Mouse (Mus musculus) brain, adult 2 months (tissue): ENCODE measurements around the gene Fam243.

Experiments
- DNase-seq: peaks from one replicate; pipeline ENCODE4 v3.0.0; 2011; ENCODE audit warnings: low read depth, low spot score

Gene Fam243

DNA sequence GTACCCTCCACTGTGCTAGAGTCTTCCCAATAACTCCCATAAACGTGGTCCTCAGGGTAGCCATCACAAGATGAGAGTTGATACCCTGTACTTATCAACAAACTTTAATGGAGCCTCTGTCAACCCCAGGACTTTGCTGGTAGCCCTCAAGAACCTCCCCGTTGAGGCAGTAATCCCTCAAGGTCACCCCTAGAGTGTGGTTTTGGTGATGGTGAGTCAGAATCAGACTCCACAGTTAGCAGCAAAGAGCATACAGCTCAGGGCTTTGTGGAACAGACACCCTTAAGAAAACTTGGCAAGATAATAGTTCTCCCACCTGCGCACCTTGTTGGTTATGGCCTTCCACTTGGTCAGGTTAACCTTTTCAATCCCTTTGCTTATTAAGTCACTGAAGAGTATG lies 880 bp downstream of the Fam243 start:
- no peak for DNase-seq

DNA sequence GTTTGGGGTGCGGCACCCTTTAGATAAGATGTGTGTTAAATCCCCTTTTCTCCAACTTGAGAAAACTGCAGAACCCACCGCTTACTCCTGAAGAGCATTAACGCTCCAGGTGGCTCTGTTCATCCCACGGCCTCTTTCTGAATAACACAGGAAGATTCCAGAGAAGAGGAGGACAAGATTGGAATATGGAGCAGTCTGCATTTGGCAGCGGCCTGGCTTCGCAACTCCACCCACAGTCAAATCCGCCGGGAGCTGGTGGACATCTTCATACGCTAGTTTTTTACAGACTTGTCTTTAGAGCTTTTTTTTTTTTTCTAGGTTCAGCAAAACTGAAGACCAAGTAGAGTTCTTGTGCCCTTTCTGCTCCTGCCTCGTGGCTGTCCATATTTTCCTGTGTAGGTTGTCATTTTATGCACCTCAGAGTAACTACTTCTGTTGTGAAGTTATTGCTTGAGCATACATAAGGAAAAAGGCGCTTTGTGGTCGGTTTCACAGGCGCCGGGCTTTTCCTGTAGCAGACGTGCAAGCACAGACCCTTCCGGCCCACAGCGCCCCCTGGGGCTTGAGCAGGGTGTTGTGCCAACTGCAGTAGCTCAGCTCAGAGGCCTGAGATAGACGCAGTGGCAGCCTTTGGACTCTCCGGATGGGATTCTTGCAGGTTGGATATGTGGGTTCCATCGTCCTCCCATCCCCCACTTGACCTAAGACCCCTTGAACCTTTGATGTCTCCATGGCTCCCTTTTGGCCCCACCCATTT lies 1.7 kb downstream of the Fam243 start:
- peak; percentile 79 for DNase-seq

DNA sequence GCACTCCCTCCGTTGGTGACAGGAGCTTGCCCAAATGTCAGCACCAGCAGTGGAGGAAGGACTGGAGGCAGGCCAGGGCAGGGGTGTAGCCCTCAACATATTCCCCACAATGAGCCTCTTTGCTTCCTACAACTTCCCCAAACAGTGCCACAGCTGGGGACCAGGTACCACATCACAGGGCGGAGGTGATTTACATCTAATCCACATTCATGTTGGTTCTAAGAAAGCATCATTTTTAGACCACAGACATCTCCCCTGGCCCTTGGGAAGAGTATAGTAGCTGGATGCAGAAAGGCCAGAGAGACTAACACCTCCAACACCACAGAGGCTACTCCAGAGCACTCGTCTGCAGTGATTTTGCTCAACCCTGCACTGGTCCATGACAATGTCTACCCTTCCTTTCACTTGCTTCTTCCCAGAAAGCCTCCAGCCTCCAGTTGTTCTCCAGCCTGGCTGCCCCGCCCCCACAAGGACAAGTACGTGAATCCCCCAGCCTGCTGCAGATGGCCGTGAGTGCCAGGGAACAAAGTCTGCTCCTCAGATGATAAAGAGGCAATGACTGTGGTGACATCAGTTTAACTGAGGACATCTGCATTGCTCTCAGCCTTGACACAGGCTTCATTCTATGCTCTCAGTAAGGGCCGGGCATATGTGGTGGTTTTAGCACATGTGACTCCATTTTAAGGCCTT lies 5.0 kb downstream of the Fam243 start:
- DNase-seq = no peak

DNA sequence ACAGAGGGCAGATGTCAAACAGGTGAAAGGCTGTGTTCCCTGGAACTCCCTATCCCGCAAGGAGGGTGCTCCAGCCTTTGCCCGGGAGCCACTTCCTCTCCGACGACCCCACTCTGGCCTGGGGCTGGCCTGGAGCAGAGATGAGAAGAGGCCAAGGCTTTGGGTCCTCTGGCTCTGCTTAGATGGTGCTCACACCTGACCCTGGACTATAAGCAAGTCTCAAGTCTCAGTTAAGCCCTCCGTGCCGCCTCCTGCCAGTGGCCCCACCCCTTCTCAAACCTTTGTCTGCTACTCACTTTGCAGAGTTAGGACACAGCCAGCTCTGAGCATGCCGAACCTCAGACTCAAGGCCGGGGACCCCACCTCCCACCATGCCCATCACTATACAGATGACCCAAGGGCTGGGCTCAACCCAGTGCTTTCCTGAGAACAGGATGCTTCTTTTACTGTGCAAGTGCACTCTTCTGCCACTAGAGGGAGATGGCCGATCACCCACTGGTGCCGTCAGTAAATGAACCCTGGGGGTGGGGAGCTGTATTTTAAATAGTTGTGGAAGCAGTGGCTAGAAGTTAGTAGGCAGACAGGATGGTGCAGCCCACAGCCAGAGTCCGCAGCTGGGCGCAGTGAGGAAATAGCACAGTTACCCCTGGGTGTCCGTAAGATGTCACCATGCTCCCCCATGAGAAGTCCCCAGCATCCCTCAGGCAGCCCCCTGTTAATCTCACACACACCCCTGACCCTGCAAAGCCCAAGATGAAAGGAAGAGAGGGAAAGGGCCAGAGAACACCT lies 7.1 kb downstream of the Fam243 start:
- peak; percentile 77 for DNase-seq

DNA sequence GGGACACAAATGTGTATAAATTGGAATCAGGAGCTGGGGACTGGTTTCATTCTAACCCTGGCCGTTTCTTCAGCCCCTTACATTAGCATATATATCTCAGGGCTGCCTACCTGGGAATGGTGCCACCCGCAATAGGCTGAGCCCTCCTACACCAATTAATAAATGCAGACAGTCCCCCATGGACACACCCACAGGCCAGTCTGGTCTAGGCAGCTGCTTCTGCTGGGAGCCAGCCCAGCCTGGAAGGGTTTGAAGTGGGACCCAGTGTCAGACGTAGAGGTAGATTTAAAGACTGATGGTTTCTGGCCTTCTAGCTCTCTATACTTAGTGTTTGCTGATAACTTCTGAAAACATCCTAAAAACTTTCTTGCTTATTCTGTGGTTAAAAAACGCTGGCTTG lies 12.1 kb downstream of the Fam243 start:
- DNase-seq = no peak

DNA sequence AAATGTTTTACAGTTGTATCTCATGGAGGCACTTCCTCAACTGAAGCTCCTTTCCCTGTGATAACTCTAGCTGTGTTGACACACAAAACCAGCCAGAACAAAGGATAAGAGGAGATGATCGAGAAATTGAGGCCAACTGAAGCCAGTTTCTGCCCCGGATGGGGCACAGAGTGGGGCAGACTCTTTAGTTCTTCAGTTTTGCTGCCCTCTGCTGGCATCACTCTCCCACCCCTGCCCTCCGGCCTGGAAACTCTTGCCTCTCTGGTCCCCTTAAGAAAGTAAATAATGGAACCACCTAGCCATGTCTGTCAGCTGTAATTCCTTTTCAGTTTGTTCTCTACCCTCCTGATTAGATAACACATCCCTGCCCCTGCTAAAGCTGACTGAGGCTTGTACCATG lies 13.3 kb downstream of the Fam243 start:
- no peak for DNase-seq

DNA sequence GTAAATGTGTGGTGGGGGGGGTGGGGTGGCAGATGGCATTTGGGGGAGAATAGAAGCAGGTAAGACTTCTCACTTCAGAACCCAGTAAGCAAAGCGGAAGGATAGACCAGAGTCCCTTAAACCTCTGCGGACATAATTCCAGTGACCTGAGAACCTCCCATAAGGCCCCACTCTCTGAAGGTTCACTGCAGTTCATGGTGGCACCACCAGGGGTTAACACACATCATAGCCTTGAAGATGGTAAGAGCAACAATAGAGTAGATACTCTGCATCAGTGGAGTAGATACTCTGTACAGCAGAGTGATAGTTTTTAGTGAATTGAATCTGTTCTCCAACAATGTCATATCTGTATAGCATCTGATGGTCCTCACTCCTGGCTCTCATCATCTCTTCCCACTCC lies 15.7 kb downstream of the Fam243 start:
- no peak for DNase-seq

DNA sequence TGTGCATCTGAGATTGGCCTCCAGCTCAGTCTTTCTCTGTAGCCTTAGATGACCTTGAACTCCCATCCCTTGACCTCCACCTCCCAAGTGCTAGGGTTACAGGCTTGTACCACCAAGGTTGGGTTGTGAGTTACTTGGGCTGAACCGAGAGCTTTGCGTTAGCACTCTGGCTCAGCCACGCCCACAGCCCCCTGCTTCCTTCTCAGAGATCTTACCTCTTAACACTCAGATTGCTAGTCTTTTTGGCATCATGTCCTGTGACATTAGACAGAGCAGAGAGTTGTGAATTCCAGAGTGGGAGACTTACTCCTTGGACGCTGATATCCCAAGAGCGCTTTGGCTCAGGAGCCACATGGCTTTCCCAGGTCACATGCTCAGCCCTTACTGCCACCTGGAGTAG lies 18.7 kb downstream of the Fam243 start:
- DNase-seq = no peak

DNA sequence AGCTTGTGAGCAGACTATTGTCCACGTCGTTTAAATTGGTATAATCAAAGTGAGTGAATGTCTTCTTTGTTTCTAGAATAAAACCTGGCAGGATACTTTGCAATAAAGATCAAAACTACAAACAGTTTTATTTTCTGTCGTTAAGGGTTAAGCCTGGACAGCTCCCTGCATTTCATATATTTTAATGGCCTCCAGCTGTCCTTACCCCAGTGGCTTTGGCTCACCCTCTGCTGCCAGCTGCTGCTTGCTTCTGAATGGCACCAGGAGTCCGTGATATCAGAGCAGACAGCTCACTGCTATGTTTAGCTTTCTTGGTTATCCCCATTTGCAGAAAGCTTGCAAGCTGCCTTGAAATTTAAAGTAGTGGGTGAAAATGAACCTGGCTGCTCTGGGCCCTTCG lies 19.3 kb downstream of the Fam243 start:
- peak; percentile 66 for DNase-seq

DNA sequence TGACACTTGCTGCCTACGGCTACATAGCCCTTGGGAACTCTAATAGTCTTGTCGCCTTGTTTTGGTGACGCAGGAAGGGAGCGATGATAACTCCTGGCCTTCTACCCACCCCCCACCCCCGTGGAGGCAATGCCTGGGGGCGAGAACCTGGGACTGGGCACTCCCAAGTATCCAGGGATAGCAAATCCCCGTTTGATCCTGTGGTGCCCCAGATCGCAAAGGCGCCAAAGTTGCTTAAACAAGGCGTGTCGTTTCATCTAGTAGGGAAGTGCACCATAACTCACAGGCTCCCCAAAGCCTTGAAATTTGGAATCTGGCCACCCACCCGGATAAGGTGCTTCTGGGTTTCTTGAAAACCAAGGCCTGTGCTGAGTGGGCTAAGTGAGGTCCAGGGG lies 19.8 kb downstream of the Fam243 start:
- no peak for DNase-seq

DNA sequence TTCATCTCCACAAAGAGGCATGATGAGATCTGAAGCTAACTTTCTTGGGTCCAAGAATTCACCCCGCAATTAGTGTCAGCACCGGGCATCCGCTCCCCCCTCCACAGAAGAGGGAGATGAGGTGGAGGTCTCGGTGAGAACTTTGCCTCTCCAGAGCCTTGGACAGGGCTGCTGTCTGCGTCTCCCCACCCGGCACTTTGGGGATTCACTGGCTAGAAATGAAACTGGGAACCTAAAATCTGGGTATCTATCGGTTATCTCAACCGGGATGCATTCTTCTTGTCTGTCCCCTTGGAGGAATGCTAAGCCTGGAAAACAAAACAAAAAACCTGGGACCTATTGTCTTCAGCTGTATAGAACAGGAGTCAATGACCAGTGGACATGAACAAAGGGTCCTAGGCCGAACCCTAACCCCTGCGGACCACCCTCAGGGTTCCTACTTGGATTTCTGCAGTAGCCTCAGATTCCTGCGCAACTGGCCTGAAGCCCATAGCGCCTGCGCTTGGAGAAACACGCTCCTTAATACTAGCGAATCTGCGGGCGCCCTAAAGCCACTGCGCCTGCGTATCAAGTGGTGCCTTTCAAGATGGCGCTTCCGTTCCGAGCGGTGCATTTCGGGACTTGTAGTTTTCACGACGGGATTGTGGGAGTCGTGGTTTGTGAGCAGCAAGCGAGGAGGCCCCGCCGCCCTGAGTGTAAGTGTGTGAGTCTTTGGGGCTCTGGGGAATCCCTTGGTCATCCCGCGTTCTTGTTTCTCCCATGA lies 20.4 kb downstream of the Fam243 start, which contains the start of gene Smim11:
TSS of gene Smim11 (plus strand) at position 638 of the 763 bp plus-strand sequence.
- peak; percentile 99 for DNase-seq

DNA sequence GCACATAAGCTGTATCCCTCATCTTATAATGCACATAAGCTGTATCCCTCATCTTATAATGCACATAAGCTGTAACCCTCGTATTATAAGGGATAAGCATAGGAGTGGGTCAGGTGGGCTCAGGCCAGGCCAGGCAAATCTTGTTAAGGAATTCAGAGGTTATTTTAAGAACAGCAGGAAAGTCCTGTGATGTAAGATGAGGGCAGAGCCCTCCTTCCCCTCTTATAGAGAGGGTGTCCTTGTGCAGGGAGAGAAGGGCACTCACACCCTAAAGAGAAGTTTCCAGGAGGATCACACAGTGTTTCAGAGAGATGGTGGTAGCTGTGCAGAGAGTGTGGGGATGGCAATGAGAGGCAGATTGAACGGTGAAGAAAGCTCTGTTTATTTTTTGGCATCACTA lies 25.9 kb downstream of the Fam243 start:
- no peak for DNase-seq

DNA sequence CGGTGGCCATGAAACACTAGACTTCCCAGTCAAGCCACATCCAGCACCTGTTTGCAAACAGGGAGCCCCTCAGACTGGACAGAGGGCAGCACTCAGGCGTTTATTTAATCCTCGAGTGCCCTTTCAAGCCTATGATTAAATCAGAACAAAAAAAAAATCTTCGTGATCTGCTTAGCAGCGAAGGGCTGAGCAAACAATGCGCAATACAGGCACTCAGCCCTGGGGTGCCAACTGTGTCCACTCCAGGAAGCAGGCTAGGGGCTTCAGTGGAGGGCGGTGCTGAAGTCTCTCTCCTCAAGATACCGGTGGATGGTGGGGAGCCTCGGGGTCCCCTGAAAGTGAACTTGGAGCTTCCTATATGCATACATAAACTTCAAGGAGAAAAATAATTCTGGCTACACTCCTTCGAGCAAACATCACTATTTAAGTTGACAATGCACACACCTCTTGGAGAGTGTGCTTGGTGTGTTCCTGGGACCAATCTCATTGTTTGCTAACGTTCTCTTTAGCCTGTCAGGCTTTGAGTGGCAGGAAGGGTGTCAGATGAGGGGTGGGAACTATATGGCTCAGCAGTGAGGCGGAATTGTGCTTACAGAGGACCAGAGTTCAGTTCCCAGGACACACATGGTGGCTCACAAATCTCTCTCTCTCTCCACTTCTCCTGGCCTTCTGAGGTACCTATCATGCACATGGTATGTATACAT lies 26.8 kb downstream of the Fam243 start:
- no peak for DNase-seq

DNA sequence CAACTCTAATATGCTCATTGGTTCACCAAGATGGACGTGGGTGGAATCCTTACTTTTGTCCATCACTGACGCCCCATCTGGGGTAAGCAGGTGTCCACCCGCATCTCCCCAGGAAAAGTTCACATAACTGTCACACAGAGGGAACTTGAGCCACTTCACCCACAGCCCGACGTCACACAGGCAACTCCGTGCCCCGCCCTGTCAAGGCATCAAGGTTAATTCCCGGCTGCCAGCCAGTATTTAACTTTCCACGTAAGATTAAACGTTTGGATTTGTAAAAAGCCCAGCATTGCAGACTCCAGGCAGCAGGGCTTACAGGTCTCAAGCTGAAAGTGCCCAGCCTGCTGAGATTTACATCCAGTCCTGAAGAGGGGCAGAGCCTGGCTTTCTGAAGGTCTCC lies 29.1 kb downstream of the Fam243 start, which contains the start of gene Kcne2:
TSS of gene Kcne2 (plus strand) at position 289 of the 400 bp plus-strand sequence.
- no peak for DNase-seq

DNA sequence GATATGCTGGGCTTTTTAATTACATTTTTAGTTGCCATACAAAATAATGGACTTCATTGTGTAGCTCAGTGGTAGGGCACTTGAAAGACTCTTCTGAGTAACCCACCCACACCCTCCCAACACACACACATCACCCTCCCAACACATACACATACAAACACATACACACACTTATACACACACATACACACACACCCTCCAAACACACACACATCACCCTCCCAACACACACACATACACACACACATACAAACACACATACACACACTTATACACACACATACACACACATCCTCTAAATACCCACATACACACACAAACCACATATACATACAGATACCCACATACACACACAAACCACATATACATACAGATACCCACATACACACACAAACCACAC lies 31.2 kb downstream of the Fam243 start:
- DNase-seq = no peak

DNA sequence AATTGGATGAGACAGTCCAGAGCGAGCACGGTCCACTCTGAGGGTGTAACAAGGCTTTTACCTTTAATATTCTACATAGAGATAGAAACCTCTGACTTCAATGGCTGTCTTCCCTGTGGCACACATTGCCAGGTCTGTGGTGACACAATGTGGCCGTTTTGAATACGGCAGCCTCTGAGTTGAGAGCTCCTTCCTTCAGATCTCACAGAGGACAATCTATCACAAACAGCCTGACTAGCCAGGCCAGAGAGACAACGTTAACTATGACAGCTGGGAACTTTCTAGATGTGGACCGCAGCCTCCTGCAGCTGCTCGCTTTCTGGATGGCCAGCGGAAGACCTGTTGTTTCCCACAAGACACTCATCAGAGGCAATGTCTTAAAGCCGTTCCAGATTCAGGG lies 32.5 kb downstream of the Fam243 start:
- peak; percentile 63 for DNase-seq

DNA sequence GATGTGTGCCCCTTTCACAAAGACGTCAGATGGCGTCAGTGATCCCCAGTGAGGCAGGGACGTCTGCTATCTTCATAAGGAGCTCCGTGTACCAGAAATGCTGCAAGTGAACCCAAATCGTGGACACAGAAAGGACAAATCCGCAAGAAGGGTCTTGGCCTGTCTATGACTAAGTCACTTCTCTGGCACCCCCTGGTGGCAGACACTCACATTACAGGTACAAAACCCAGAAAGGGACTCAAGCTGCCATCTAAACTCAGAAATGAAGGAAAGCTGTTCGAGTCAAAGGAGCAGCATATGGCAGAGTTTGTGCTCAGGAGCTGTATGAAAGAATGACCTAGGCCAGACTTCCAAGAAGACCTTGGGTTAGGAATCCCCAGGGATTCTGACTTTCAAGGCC lies 34.6 kb downstream of the Fam243 start:
- DNase-seq = peak; percentile 88

DNA sequence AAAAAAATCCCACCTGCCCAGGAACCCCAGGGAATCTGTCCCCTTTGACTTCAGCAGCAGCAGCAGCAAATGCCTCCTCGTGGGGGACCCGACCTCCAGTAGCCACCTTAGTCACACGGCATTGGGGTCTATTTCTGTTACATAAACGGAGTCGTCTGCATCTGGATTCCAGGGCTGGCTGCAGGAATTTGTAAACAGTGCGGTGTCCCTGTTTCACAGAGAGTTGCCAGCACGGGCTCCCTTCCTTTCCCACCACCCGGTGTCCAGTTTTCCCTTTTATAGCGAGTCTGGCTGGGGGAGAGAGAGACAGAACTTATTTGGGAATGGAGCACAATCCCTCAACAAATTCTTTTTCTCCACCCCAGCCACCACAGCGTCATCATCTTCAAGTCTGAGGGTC lies 36.2 kb downstream of the Fam243 start:
- DNase-seq = no peak

DNA sequence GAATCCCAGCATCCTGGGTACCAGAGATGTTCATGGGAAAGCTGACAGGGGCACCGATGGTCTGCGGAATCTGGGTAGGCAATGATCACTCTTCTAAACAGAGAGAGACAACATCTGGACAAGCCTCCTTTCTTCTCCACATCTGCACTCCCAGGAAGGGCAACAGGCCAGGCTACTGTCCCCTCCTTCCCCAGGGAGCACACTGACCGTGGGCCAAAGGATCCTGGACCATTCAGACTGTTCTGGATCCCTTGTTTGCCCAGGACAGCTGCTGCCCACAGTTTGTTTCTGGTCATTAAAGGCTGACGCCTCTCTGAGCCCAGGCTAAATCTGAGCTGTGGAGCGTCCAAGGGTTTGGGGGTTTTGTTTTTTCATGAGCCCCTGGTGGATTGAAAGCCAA lies 38.6 kb downstream of the Fam243 start:
- DNase-seq = no peak

DNA sequence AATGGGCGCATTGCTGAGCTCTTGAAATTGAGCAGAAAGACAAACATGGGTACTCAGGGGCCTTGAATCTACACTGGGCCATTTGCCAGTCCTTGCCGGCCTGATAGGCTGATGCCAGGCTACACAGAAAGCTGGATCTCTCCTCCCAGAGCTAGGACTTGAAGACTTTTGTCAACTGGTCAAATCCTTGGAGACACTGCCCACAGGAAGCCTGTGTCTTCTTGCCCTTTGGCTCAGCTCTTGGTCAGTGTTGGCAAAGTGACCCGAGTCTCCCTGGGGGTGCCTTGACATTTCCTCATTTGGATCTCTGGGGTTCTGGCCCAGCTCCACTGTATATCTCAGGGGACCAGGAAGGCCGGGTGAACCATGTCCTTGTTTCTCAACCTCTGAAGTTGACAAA lies 45.7 kb downstream of the Fam243 start:
- no peak for DNase-seq

DNA sequence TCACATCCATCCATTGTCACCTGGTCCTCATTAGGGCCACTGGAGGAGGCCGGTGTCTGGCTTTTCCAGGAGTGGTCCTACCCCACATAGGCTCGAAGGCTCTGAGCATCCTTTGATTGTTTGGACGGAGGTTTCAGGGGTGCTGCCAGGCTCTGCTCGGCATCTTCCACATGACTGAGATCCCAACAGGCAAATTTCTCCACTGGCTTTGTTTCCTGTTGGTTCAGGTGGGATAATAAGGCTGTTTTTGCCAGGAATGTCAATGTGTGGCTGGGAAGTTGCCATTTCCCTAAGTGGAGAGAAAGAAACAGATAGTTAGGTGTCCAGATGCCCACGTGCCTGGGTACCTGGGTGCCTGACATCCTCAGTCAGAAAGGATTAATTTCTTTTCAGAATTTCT lies 46.7 kb downstream of the Fam243 start:
- no peak for DNase-seq
